Mouse (Mus musculus) layer of hippocampus, postnatal 10 days (tissue): ENCODE measurements around the gene Lmtk2. TPM values are rescaled to one million over a fixed set of nuclear protein-coding genes. Genes with fewer than 3 reads are reported as not detected.

Experiments used
- DNase-seq, 2 experiments: peaks; one replicate each; pipeline ENCODE4 v3.0.0; 2021; ENCODE audit warnings: low spot score in 2 of 2
- total RNA-seq, 2 experiments: library from RNA; stranded (reverse); gene quantifications; 2 replicates each; pipeline ENCODE4 v1.2.3; 2021

Lmtk2 gene
- total RNA-seq, 2 experiments from 2014 or later = 83.0 to 91.0 TPM

- DNase-seq = no peak
Observed at GRCm38 (mm10) chr5:144106130-144106510, 5.9 kb downstream of the Lmtk2 start.

GRCm38 (mm10) chr5:144109201-144109600 is 9.0 kb downstream of the Lmtk2 start:
- DNase-seq = no peak

- DNase-seq = no peak
Observed at GRCm38 (mm10) chr5:144112574-144113438, 12.6 kb downstream of the Lmtk2 start.

GRCm38 (mm10) chr5:144114068-144114467 is 13.8 kb downstream of the Lmtk2 start:
- no peak for DNase-seq

GRCm38 (mm10) chr5:144114970-144115627 is 14.9 kb downstream of the Lmtk2 start:
- DNase-seq = no peak

- DNase-seq = no peak
Observed at GRCm38 (mm10) chr5:144115628-144115977, 15.4 kb downstream of the Lmtk2 start.

GRCm38 (mm10) chr5:144118271-144118670 is 18.0 kb downstream of the Lmtk2 start:
- no peak for DNase-seq

- no peak for DNase-seq
Observed at GRCm38 (mm10) chr5:144119286-144119685, 19.1 kb downstream of the Lmtk2 start.

GRCm38 (mm10) chr5:144121489-144121888 is 21.3 kb downstream of the Lmtk2 start:
- no peak for DNase-seq

GRCm38 (mm10) chr5:144125979-144126755 is 25.9 kb downstream of the Lmtk2 start:
- no peak for DNase-seq

- DNase-seq = no peak
Observed at GRCm38 (mm10) chr5:144143531-144143930, 43.3 kb downstream of the Lmtk2 start.

- DNase-seq = no peak
Observed at GRCm38 (mm10) chr5:144146898-144147297, 46.7 kb downstream of the Lmtk2 start.

GRCm38 (mm10) chr5:144149530-144149929 is 49.3 kb downstream of the Lmtk2 start:
- no peak for DNase-seq

GRCm38 (mm10) chr5:144151270-144151669 is 51.0 kb downstream of the Lmtk2 start:
- no peak for DNase-seq

- peak; percentile 75 to 77 for DNase-seq
Observed at GRCm38 (mm10) chr5:144154528-144154927, 54.3 kb downstream of the Lmtk2 start.

- peak; percentile 33 to 57 for DNase-seq
Observed at GRCm38 (mm10) chr5:144158604-144159003, 58.4 kb downstream of the Lmtk2 start.

- DNase-seq = no peak
Observed at GRCm38 (mm10) chr5:144159137-144159536, 58.9 kb downstream of the Lmtk2 start.

- DNase-seq = no peak
Observed at GRCm38 (mm10) chr5:144162080-144162812, 62.0 kb downstream of the Lmtk2 start.

GRCm38 (mm10) chr5:144162813-144163517 is 62.7 kb downstream of the Lmtk2 start:
- DNase-seq = no peak

- DNase-seq = no peak
Observed at GRCm38 (mm10) chr5:144165756-144166155, 65.5 kb downstream of the Lmtk2 start.
